Mouse (Mus musculus) stomach, postnatal 0 days (tissue): ENCODE results near the gene Elac2. TPM values are rescaled to one million over a fixed set of nuclear protein-coding genes. Genes with fewer than 3 reads are reported as not detected.

Experiments
- ATAC-seq: fragments of 200-750 bp; cut with Nextera tagmentation; 2 replicates; pipeline ENCODE4 v1.8.0; 2017; ENCODE audit not compliant: low FRiP score, low TSS enrichment
- DNase-seq: peaks from one replicate; pipeline ENCODE4 v3.0.0-alpha.2; 2016; ENCODE audit warnings: low spot score
- H3K27ac ChIP-seq: fragments of 300-500 bp; sonication (generic); replicated peaks from 2 replicates; pipeline ENCODE4 v1.5.1; 2014; ENCODE audit warnings: mild to moderate bottlenecking, control low read depth
- H3K27me3 ChIP-seq: fragments of 300-500 bp; sonication (generic); 2 replicates; pipeline ENCODE4 v1.6.1; 2014; ENCODE audit warnings: low read length; ENCODE audit not compliant: control insufficient read depth, insufficient read depth
- H3K36me3 ChIP-seq: fragments of 300-500 bp; sonication (generic); 2 replicates; pipeline ENCODE4 v1.6.1; 2014; ENCODE audit warnings: low read length, mixed read lengths; ENCODE audit not compliant: control insufficient read depth, insufficient read depth
- H3K4me1 ChIP-seq: fragments of 300-500 bp; sonication (generic); replicated peaks from 2 replicates; pipeline ENCODE4 v1.6.1; 2014; ENCODE audit warnings: antibody characterized with exemption; ENCODE audit not compliant: control insufficient read depth, insufficient read depth
- H3K4me2 ChIP-seq: fragments of 300-500 bp; sonication (generic); replicated peaks from 2 replicates; pipeline ENCODE4 v1.6.1; 2014; ENCODE audit warnings: low read depth, mild to moderate bottlenecking, control low read depth, moderate library complexity
- H3K4me3 ChIP-seq: fragments of 300-500 bp; sonication (generic); 2 replicates; pipeline ENCODE4 v1.5.1; 2014; ENCODE audit warnings: low read depth, low read length, control low read depth
- H3K9ac ChIP-seq: fragments of 300-500 bp; sonication (generic); 2 replicates; pipeline ENCODE4 v1.6.1; 2014; ENCODE audit warnings: mild to moderate bottlenecking, low read length, control low read depth, mixed read lengths
- H3K9me3 ChIP-seq: fragments of 300-500 bp; sonication (generic); 2 replicates; pipeline ENCODE4 v1.6.1; 2016; ENCODE audit warnings: low read length; ENCODE audit not compliant: control insufficient read depth
- CTCF ChIP-seq: IDR thresholded peaks from 2 replicates; pipeline ENCODE4 v1.5.1; 2016; ENCODE audit warnings: antibody characterized with exemption, low read depth, mild to moderate bottlenecking, moderate library complexity
- EP300 ChIP-seq: optimal IDR thresholded peaks from 2 replicates; pipeline ENCODE3; 2016; ENCODE audit warnings: antibody characterized with exemption
- WGBS: fragments of 180-500 bp; shearing (Covaris S2); extraction: QIAGEN DNeasy Blood & Tissue Kit; methylation state at CpG from one replicate; pipeline ENCODE4 v1.1.7; 2014; 5-methylcytosine and 5-hydroxymethylcytosine counted together
- polyA plus RNA-seq: library from polyadenylated mRNA; unstranded; fragments of >200 nt; fragmentation: Nextera tagmentation; extraction: Ambion mirVana; gene quantifications from 2 replicates; pipeline ENCODE4 v1.2.1, GENCODE M21; 2015

The Elac2 gene
- polyA plus RNA-seq, 1 experiment from 2014 or later: 14.0 TPM

- Histone ChIP-seq H3K4me3 (peak overlapping the region; percentile 93), H3K4me2 (peak overlapping the region; percentile 79), H3K4me1 (no peaks in the 10 kb centered on the region), H3K36me3 (peaks cover 10% of the 10 kb centered on the region; the same call in 1 of the 2 replicates), H3K9ac (peak overlapping the region; percentile 72), H3K9me3 (no peaks in the 10 kb centered on the region), H3K27ac (no peak overlapping the region), H3K27me3 (no peaks in the 10 kb centered on the region)
- DNase-seq: no peak
- no peak for TF ChIP-seq CTCF
- no peak for TF ChIP-seq EP300
- no peak for ATAC-seq
- WGBS: 8% methylated on average over 9 of the region's 9 CpGs
These were observed 629 bp downstream of the Elac2 start for GRCm38 (mm10) chr11:64979489-64979845.

- Histone ChIP-seq H3K4me3 (no peak overlapping the region), H3K4me2 (no peak overlapping the region), H3K36me3 (peaks cover 37% of the 10 kb centered on the region), H3K9me3 (no peaks in the 10 kb centered on the region), H3K27me3 (no peaks in the 10 kb centered on the region), H3K9ac (no peak overlapping the region), H3K27ac (no peak overlapping the region), H3K4me1 (no peaks in the 10 kb centered on the region)
- TF ChIP-seq EP300 (no peak), CTCF (no peak)
- no peak for DNase-seq
- 91% methylated on average over 2 of the region's 2 CpGs for whole genome bisulfite sequencing
- no peak for ATAC-seq
These were observed 9.7 kb downstream of the Elac2 start for GRCm38 (mm10) chr11:64988556-64988955.

GRCm38 (mm10) chr11:64998439-64998838 lies 19.6 kb downstream of the Elac2 start:
- no peaks in the 10 kb centered on the region for H3K4me1 ChIP-seq
- ATAC-seq (no peak), DNase-seq (no peak)
- 91% methylated on average over 3 of the region's 3 CpGs for WGBS
- no peaks in the 10 kb centered on the region for H3K9me3 ChIP-seq
- no peak overlapping the region for H3K4me2 ChIP-seq
- no peak overlapping the region for H3K4me3 ChIP-seq
- H3K27ac ChIP-seq: no peak overlapping the region
- no peak overlapping the region for H3K9ac ChIP-seq
- peaks cover 19% of the 10 kb centered on the region for H3K36me3 ChIP-seq
- TF ChIP-seq CTCF (no peak), EP300 (no peak)
- H3K27me3 ChIP-seq: no peaks in the 10 kb centered on the region

- Histone ChIP-seq H3K9ac (no peak overlapping the region), H3K36me3 (peaks cover 19% of the 10 kb centered on the region), H3K4me2 (no peak overlapping the region), H3K4me1 (no peaks in the 10 kb centered on the region), H3K27me3 (no peaks in the 10 kb centered on the region), H3K27ac (no peak overlapping the region), H3K9me3 (no peaks in the 10 kb centered on the region), H3K4me3 (no peak overlapping the region)
- ATAC-seq (no peak), DNase-seq (no peak)
- TF ChIP-seq EP300 (no peak), CTCF (no peak)
- WGBS: 90% methylated on average over 5 of the region's 5 CpGs
These were observed 20.8 kb downstream of the Elac2 start for GRCm38 (mm10) chr11:64999685-65000084.

- H3K36me3 ChIP-seq: peaks cover 19% of the 10 kb centered on the region
- no peak for ATAC-seq
- WGBS: 80% methylated on average over 14 of the region's 14 CpGs
These were observed 22.9 kb downstream of the Elac2 start for GRCm38 (mm10) chr11:65001729-65002128.

GRCm38 (mm10) chr11:65003611-65004010 lies 24.8 kb downstream of the Elac2 start:
- H3K4me2 ChIP-seq: no peak overlapping the region
- H3K9me3 ChIP-seq: no peaks in the 10 kb centered on the region
- H3K27me3 ChIP-seq: no peaks in the 10 kb centered on the region
- no peak for TF ChIP-seq CTCF
- TF ChIP-seq EP300: no peak
- H3K4me1 ChIP-seq: no peaks in the 10 kb centered on the region
- no peak for DNase-seq
- no peak overlapping the region for H3K9ac ChIP-seq
- H3K4me3 ChIP-seq: no peak overlapping the region
- ATAC-seq: no peak
- no peak overlapping the region for H3K27ac ChIP-seq
- peaks cover 19% of the 10 kb centered on the region for H3K36me3 ChIP-seq
- 62% methylated on average over 5 of the region's 5 CpGs for WGBS

More at GRCm38 (mm10) chr11:65001729-65002128, 22.9 kb downstream of the Elac2 start:
- TF ChIP-seq EP300 (no peak), CTCF (no peak)
- Histone ChIP-seq H3K9ac (no peak overlapping the region), H3K27me3 (no peaks in the 10 kb centered on the region), H3K27ac (no peak overlapping the region), H3K4me1 (no peaks in the 10 kb centered on the region), H3K4me2 (no peak overlapping the region), H3K9me3 (no peaks in the 10 kb centered on the region), H3K4me3 (no peak overlapping the region)
- no peak for DNase-seq
